Mouse (Mus musculus): ENCODE measurements around the gene P2ry2. TPM values are rescaled to one million over a fixed set of nuclear protein-coding genes. Genes with fewer than 3 reads are reported as not detected.

The P2ry2 gene
- polyA plus RNA-seq, 1 experiment: 3.5 TPM

GRCm38 (mm10) chr7:100968874-100969659, 43.6 kb downstream of the P2ry2 start:
- peak overlapping the region; percentile 40; the same call in 1 of the 2 replicates for H3K27ac ChIP-seq (ENCODE audit: control insufficient read depth, insufficient read depth, low read depth, low read length)
- H3K4me3 ChIP-seq (ENCODE audit: control insufficient read depth, low read depth, low read length): no peak overlapping the region
- peaks cover 6% of the 10 kb centered on the region for H3K4me1 ChIP-seq (ENCODE audit: control insufficient read depth, insufficient read depth, low read length)
- no peaks in the 10 kb centered on the region for H3K36me3 ChIP-seq (ENCODE audit: control insufficient read depth, insufficient read depth, low read length)
- no peaks in the 10 kb centered on the region for H3K27me3 ChIP-seq (ENCODE audit: control insufficient read depth, insufficient read depth, low read length)
- no peak for TF ChIP-seq POLR2A (IDR thresholded peaks at IDR 0.05; ENCODE audit: control insufficient read depth, low read depth, low read length)
- TF ChIP-seq CTCF (IDR thresholded peaks at IDR 0.05; ENCODE audit: control insufficient read depth, insufficient read depth, insufficient replicate concordance, low read depth, low read length): no peak

DNA sequence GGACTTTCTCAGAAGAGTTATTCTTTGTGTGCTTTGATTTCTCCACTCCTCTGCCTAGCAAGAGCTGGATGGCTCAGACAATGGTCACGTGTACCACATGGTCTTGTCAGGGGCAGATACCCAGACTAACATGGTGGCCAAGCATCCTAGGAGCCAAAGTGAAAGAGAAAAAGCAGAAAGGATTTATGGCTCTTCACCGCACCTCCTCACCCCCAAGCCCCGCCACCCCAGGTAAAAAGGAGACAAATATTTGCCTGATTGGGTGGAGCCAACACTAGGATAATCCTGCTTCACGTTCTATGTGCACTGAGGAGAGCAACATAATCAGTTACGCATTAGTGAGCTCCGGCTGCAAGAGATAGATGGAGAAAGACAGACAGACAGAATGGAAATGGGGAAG, 44.3 kb downstream of the P2ry2 start:
- peak overlapping the region; percentile 40; the same call in 1 of the 2 replicates for H3K27ac ChIP-seq (ENCODE audit: control insufficient read depth, insufficient read depth, low read depth, low read length)
- H3K36me3 ChIP-seq (ENCODE audit: control insufficient read depth, insufficient read depth, low read length): no peaks in the 10 kb centered on the region
- no peak overlapping the region for H3K4me3 ChIP-seq (ENCODE audit: control insufficient read depth, low read depth, low read length)
- peaks cover 4% of the 10 kb centered on the region for H3K4me1 ChIP-seq (ENCODE audit: control insufficient read depth, insufficient read depth, low read length)
- H3K27me3 ChIP-seq (ENCODE audit: control insufficient read depth, insufficient read depth, low read length): no peaks in the 10 kb centered on the region
- TF ChIP-seq POLR2A (IDR thresholded peaks at IDR 0.05; ENCODE audit: control insufficient read depth, low read depth, low read length): no peak
- no peak for TF ChIP-seq CTCF (IDR thresholded peaks at IDR 0.05; ENCODE audit: control insufficient read depth, insufficient read depth, insufficient replicate concordance, low read depth, low read length)

DNA sequence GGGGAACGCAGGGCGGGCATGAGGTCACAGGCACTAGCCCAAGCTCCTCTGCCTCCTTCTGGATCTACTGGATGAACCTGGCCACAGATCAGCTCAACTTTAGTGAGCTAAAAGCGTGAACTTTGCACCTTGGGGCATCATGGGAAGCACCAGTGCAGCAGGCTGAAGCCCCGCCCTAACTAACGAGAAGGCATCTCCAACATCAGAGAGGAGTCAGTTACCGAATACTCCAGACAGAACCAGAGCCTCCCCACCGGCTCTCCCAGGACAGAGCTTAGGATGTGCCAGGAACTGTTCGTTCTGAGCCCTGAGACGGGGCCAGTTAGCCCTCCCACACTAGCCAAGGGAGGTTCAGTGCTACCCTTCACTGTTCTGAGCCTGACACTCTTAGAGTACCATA, 44.8 kb downstream of the P2ry2 start:
- Histone ChIP-seq H3K27ac (ENCODE audit: control insufficient read depth, insufficient read depth, low read depth, low read length) (no peak overlapping the region), H3K4me1 (ENCODE audit: control insufficient read depth, insufficient read depth, low read length) (peaks cover 4% of the 10 kb centered on the region), H3K27me3 (ENCODE audit: control insufficient read depth, insufficient read depth, low read length) (no peaks in the 10 kb centered on the region), H3K36me3 (ENCODE audit: control insufficient read depth, insufficient read depth, low read length) (no peaks in the 10 kb centered on the region), H3K4me3 (ENCODE audit: control insufficient read depth, low read depth, low read length) (no peak overlapping the region)
- TF ChIP-seq CTCF (IDR thresholded peaks at IDR 0.05; ENCODE audit: control insufficient read depth, insufficient read depth, insufficient replicate concordance, low read depth, low read length) (no peak), POLR2A (IDR thresholded peaks at IDR 0.05; ENCODE audit: control insufficient read depth, low read depth, low read length) (no peak)

DNA sequence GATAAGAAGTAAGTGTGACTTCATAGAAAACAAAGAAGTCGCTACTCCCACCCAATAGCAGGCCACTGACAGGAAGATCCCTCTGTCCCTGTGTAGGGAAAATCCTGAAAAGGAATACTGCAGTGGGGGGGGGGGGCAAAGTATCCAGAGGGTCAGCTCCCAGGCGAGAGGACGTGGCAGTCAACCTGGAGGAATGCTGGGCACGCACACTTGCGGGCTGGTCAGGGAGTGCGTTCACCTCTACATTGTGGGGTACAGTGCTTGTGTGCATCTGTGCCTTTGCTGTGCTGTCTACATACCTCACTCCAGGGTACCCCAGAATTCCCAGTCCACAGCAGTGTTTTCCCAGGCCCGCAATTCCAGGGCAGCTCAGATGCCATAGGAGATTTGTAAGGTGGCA, 46.7 kb downstream of the P2ry2 start:
- Histone ChIP-seq H3K27ac (ENCODE audit: control insufficient read depth, insufficient read depth, low read depth, low read length) (no peak overlapping the region), H3K27me3 (ENCODE audit: control insufficient read depth, insufficient read depth, low read length) (no peaks in the 10 kb centered on the region), H3K36me3 (ENCODE audit: control insufficient read depth, insufficient read depth, low read length) (no peaks in the 10 kb centered on the region), H3K4me3 (ENCODE audit: control insufficient read depth, low read depth, low read length) (no peak overlapping the region), H3K4me1 (ENCODE audit: control insufficient read depth, insufficient read depth, low read length) (peaks cover 4% of the 10 kb centered on the region)
- no peak for TF ChIP-seq POLR2A (IDR thresholded peaks at IDR 0.05; ENCODE audit: control insufficient read depth, low read depth, low read length)
- TF ChIP-seq CTCF (IDR thresholded peaks at IDR 0.05; ENCODE audit: control insufficient read depth, insufficient read depth, insufficient replicate concordance, low read depth, low read length): no peak

DNA sequence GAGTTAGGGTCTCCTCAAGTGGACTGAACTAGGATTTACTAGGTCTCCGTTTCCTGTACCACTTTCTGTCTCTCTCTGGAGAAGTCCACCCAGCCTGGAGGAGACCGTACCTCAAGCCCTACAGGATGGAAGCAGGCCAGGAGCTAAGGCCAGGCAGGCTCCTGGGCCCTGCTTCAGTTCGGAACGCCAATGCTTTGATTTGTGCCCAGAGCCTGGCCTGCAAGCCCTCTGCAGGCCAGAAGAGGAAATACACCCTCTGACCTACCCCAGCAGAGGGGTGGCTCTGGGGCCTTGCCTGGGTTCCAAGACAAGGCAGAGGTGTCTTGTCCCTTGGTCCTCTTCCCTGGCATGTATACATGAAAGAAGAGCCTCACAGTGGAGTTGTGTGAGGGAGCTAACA, 47.6 kb downstream of the P2ry2 start:
- Histone ChIP-seq H3K4me3 (ENCODE audit: control insufficient read depth, low read depth, low read length) (no peak overlapping the region), H3K36me3 (ENCODE audit: control insufficient read depth, insufficient read depth, low read length) (no peaks in the 10 kb centered on the region), H3K4me1 (ENCODE audit: control insufficient read depth, insufficient read depth, low read length) (peaks cover 4% of the 10 kb centered on the region), H3K27me3 (ENCODE audit: control insufficient read depth, insufficient read depth, low read length) (no peaks in the 10 kb centered on the region), H3K27ac (ENCODE audit: control insufficient read depth, insufficient read depth, low read depth, low read length) (no peak overlapping the region)
- TF ChIP-seq POLR2A (IDR thresholded peaks at IDR 0.05; ENCODE audit: control insufficient read depth, low read depth, low read length) (no peak), CTCF (IDR thresholded peaks at IDR 0.05; ENCODE audit: control insufficient read depth, insufficient read depth, insufficient replicate concordance, low read depth, low read length) (peak; percentile 80)

GRCm38 (mm10) chr7:100964242-100964641, 48.4 kb downstream of the P2ry2 start:
- Histone ChIP-seq H3K27ac (ENCODE audit: control insufficient read depth, insufficient read depth, low read depth, low read length) (no peak overlapping the region), H3K27me3 (ENCODE audit: control insufficient read depth, insufficient read depth, low read length) (no peaks in the 10 kb centered on the region), H3K4me3 (ENCODE audit: control insufficient read depth, low read depth, low read length) (no peak overlapping the region), H3K4me1 (ENCODE audit: control insufficient read depth, insufficient read depth, low read length) (no peaks in the 10 kb centered on the region; the same call in 1 of the 2 replicates), H3K36me3 (ENCODE audit: control insufficient read depth, insufficient read depth, low read length) (no peaks in the 10 kb centered on the region)
- TF ChIP-seq POLR2A (IDR thresholded peaks at IDR 0.05; ENCODE audit: control insufficient read depth, low read depth, low read length) (no peak), CTCF (IDR thresholded peaks at IDR 0.05; ENCODE audit: control insufficient read depth, insufficient read depth, insufficient replicate concordance, low read depth, low read length) (no peak)

GRCm38 (mm10) chr7:100963381-100963780, 49.3 kb downstream of the P2ry2 start:
- no peaks in the 10 kb centered on the region for H3K36me3 ChIP-seq (ENCODE audit: control insufficient read depth, insufficient read depth, low read length)
- no peaks in the 10 kb centered on the region for H3K27me3 ChIP-seq (ENCODE audit: control insufficient read depth, insufficient read depth, low read length)
- TF ChIP-seq POLR2A (IDR thresholded peaks at IDR 0.05; ENCODE audit: control insufficient read depth, low read depth, low read length): no peak
- TF ChIP-seq CTCF (IDR thresholded peaks at IDR 0.05; ENCODE audit: control insufficient read depth, insufficient read depth, insufficient replicate concordance, low read depth, low read length): no peak
- no peak overlapping the region; the same call in 1 of the 2 replicates for H3K4me3 ChIP-seq (ENCODE audit: control insufficient read depth, low read depth, low read length)
- H3K27ac ChIP-seq (ENCODE audit: control insufficient read depth, insufficient read depth, low read depth, low read length): no peak overlapping the region
- H3K4me1 ChIP-seq (ENCODE audit: control insufficient read depth, insufficient read depth, low read length): no peaks in the 10 kb centered on the region

Data from testis, adult 2 months (tissue).